Mouse (Mus musculus) spleen, adult 2 months (tissue): ENCODE results near the gene Fam107a.

Experiments used
- CTCF ChIP-seq: fragments of 200-500 bp; IDR thresholded peaks from 2 replicates; pipeline ENCODE4 v1.5.1; 2011; ENCODE audit warnings: mild to moderate bottlenecking, inconsistent platforms; ENCODE audit not compliant: insufficient read depth, insufficient read length, insufficient replicate concordance; ENCODE audit errors: extremely low read depth
- POLR2A ChIP-seq: fragments of 200-500 bp; IDR thresholded peaks from 2 replicates; pipeline ENCODE4 v1.6.1; 2011; ENCODE audit warnings: low read depth, low read length, inconsistent platforms

DNA sequence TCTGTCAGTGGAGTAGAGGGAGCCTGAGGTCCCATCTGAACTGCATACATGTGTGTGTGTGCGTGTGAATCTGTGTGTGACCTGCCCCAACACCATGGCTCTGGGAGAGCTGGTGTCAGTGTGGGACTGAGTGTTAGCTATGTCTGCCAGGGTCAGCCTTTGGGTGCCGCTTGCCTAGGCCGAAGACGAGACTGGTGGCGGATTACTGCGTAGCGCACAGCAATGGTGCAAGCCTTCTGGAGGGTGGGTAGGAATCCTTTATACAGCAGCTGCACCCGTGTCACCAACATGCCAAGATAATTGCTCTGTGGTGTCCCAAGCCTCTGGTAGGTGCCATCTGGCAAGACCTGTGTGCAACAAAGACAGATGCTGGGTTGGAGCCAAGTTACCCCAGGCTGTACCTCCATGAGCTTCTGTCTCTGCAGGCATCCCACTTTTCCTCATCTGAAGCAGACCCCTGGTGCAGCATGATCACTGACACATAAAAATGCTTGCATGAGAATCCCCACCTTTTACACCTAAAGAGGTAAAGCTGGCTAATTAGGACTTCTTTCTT is 66.4 kb downstream of the Fam107a start:
- TF ChIP-seq CTCF (no peak), POLR2A (no peak)
